Mouse (Mus musculus) limb, embryonic 11.5 days (tissue): ENCODE measurements around the gene Mfsd9. TPM values are rescaled to one million over a fixed set of nuclear protein-coding genes. Genes with fewer than 3 reads are reported as not detected.

Source experiments
- ATAC-seq: fragments of 200-750 bp; cut with Nextera tagmentation; 2 replicates; pipeline ENCODE4 v1.8.0; 2017; ENCODE audit warnings: low read depth; ENCODE audit not compliant: insufficient number of reproducible peaks, low FRiP score, low TSS enrichment
- DNase-seq: peaks from one replicate; pipeline ENCODE4 v3.0.0-alpha.2; 2015; ENCODE audit warnings: low spot score
- H3K27ac ChIP-seq: fragments of 300-500 bp; sonication (generic); replicated peaks from 2 replicates; pipeline ENCODE4 v1.5.1; 2014; ENCODE audit warnings: low read depth, mild to moderate bottlenecking, low read length
- H3K27me3 ChIP-seq: fragments of 300-500 bp; sonication (generic); 2 replicates; pipeline ENCODE4 v1.6.1; 2014; ENCODE audit warnings: mild to moderate bottlenecking, low read length, mixed read lengths; ENCODE audit not compliant: control insufficient read depth, insufficient read depth
- H3K36me3 ChIP-seq: fragments of 300-500 bp; sonication (generic); 2 replicates; pipeline ENCODE4 v1.6.1; 2014; ENCODE audit warnings: mild to moderate bottlenecking, low read length, moderate library complexity, mixed read lengths; ENCODE audit not compliant: control insufficient read depth, insufficient read depth
- H3K4me1 ChIP-seq: fragments of 300-500 bp; sonication (generic); 2 replicates; pipeline ENCODE4 v1.6.1; 2014; ENCODE audit warnings: low read length, mixed read lengths; ENCODE audit not compliant: control insufficient read depth, insufficient read depth
- H3K4me2 ChIP-seq: fragments of 300-500 bp; sonication (generic); 2 replicates; pipeline ENCODE4 v1.6.1; 2014; ENCODE audit warnings: low read depth, mild to moderate bottlenecking, moderate library complexity; ENCODE audit not compliant: severe bottlenecking
- H3K4me3 ChIP-seq: fragments of 300-500 bp; sonication (generic); 2 replicates; pipeline ENCODE4 v1.5.1; 2014; ENCODE audit warnings: low read depth, low read length
- H3K9ac ChIP-seq: fragments of 300-500 bp; sonication (generic); 2 replicates; pipeline ENCODE4 v1.6.1; 2014; ENCODE audit warnings: mild to moderate bottlenecking, low read length
- H3K9me3 ChIP-seq: fragments of 300-500 bp; sonication (generic); 2 replicates; pipeline ENCODE4 v1.6.1; 2016; ENCODE audit warnings: low read length; ENCODE audit not compliant: control insufficient read depth
- WGBS: fragments of 180-500 bp; shearing (Covaris S2); extraction: QIAGEN DNeasy Blood & Tissue Kit; methylation state at CpG from one replicate; pipeline ENCODE4 v1.1.7; 2014; 5-methylcytosine and 5-hydroxymethylcytosine counted together
- polyA plus RNA-seq: library from polyadenylated mRNA; unstranded; fragments of >200 nt; fragmentation: Nextera tagmentation; extraction: Ambion mirVana; gene quantifications from 2 replicates; pipeline ENCODE4 v1.2.1, GENCODE M21; 2014

The Mfsd9 gene
- 2.9 and 4.0 TPM in 2 replicates for polyA plus RNA-seq

GRCm38 (mm10) chr1:40790324-40791141, at the start of gene Mfsd9:
Gene Mfsd9, minus strand, starts transcription at chr1:40790687.
- H3K9me3 ChIP-seq, result no peaks in the 10 kb centered on the region
- WGBS, result 5% methylated on average over 38 of the region's 38 CpGs

GRCm38 (mm10) chr1:40835468-40835867, 45.0 kb upstream of the Mfsd9 start:
- H3K9me3 ChIP-seq, result no peaks in the 10 kb centered on the region
- no peak overlapping the region for H3K27ac ChIP-seq
- WGBS, result 90% methylated on average over 4 of the region's 4 CpGs
- H3K27me3 ChIP-seq, result no peaks in the 10 kb centered on the region
- DNase-seq, result no peak
- no peak overlapping the region for H3K4me3 ChIP-seq
- H3K9ac ChIP-seq, result no peak overlapping the region
- H3K36me3 ChIP-seq, result no peaks in the 10 kb centered on the region
- no peak for ATAC-seq
- H3K4me1 ChIP-seq, result no peaks in the 10 kb centered on the region
- H3K4me2 ChIP-seq, result no peak overlapping the region

More at GRCm38 (mm10) chr1:40790324-40791141, at the start of gene Mfsd9:
- ATAC-seq, result peak; percentile 80
- Histone ChIP-seq H3K4me1 (no peaks in the 10 kb centered on the region), H3K9ac (peak within 1 kb of the TSS; percentile 58), H3K27ac (no peak within 1 kb of the TSS), H3K36me3 (no peaks in the 10 kb centered on the region), H3K4me3 (peak within 1 kb of the TSS; percentile 63), H3K27me3 (no peaks in the 10 kb centered on the region), H3K4me2 (peak within 1 kb of the TSS; percentile 64)
- DNase-seq, result peak; percentile 96

- Histone ChIP-seq H3K4me2 (no peak overlapping the region), H3K9ac (no peak overlapping the region), H3K4me3 (no peak overlapping the region), H3K9me3 (no peaks in the 10 kb centered on the region), H3K27ac (no peak overlapping the region), H3K36me3 (no peaks in the 10 kb centered on the region), H3K27me3 (no peaks in the 10 kb centered on the region), H3K4me1 (no peaks in the 10 kb centered on the region)
- DNase-seq (no peak), ATAC-seq (no peak)
- 86% methylated on average over 4 of the region's 4 CpGs for WGBS
Measured at GRCm38 (mm10) chr1:40830712-40831507, 40.4 kb upstream of the Mfsd9 start.

GRCm38 (mm10) chr1:40829213-40829914, 38.9 kb upstream of the Mfsd9 start:
- H3K9ac ChIP-seq, result no peak overlapping the region
- ATAC-seq, result no peak
- no peaks in the 10 kb centered on the region for H3K9me3 ChIP-seq
- H3K36me3 ChIP-seq, result no peaks in the 10 kb centered on the region
- WGBS, result 70% methylated on average over 10 of the region's 10 CpGs
- no peak overlapping the region for H3K27ac ChIP-seq
- DNase-seq, result no peak
- H3K4me1 ChIP-seq, result no peaks in the 10 kb centered on the region
- no peaks in the 10 kb centered on the region for H3K27me3 ChIP-seq
- H3K4me3 ChIP-seq, result no peak overlapping the region
- H3K4me2 ChIP-seq, result no peak overlapping the region

GRCm38 (mm10) chr1:40825826-40826225, 35.3 kb upstream of the Mfsd9 start:
- WGBS, result 83% methylated on average over 7 of the region's 7 CpGs
- H3K4me3 ChIP-seq, result no peak overlapping the region
- H3K36me3 ChIP-seq, result no peaks in the 10 kb centered on the region
- DNase-seq (no peak), ATAC-seq (no peak)
- H3K4me1 ChIP-seq, result no peaks in the 10 kb centered on the region
- no peak overlapping the region for H3K9ac ChIP-seq
- no peak overlapping the region for H3K4me2 ChIP-seq
- no peaks in the 10 kb centered on the region for H3K27me3 ChIP-seq
- no peaks in the 10 kb centered on the region for H3K9me3 ChIP-seq
- H3K27ac ChIP-seq, result no peak overlapping the region

GRCm38 (mm10) chr1:40824936-40825335, 34.4 kb upstream of the Mfsd9 start:
- WGBS, result 39% methylated on average over 8 of the region's 8 CpGs
- no peaks in the 10 kb centered on the region for H3K4me1 ChIP-seq
- no peaks in the 10 kb centered on the region for H3K36me3 ChIP-seq
- no peak overlapping the region for H3K4me3 ChIP-seq
- no peaks in the 10 kb centered on the region for H3K9me3 ChIP-seq
- ATAC-seq (no peak), DNase-seq (peak; percentile 25)
- H3K9ac ChIP-seq, result no peak overlapping the region
- no peak overlapping the region for H3K4me2 ChIP-seq
- H3K27ac ChIP-seq, result no peak overlapping the region
- H3K27me3 ChIP-seq, result no peaks in the 10 kb centered on the region

GRCm38 (mm10) chr1:40824517-40824916, 34.0 kb upstream of the Mfsd9 start:
- H3K27ac ChIP-seq, result no peak overlapping the region
- no peaks in the 10 kb centered on the region for H3K4me1 ChIP-seq
- H3K9ac ChIP-seq, result no peak overlapping the region
- ATAC-seq, result no peak
- H3K36me3 ChIP-seq, result no peaks in the 10 kb centered on the region
- no peaks in the 10 kb centered on the region for H3K9me3 ChIP-seq
- DNase-seq, result no peak
- no peaks in the 10 kb centered on the region for H3K27me3 ChIP-seq
- no peak overlapping the region for H3K4me3 ChIP-seq
- H3K4me2 ChIP-seq, result no peak overlapping the region
- 67% methylated on average over 4 of the region's 4 CpGs for WGBS
